Mouse (Mus musculus) 3134 (cell line): ENCODE data around the gene Ppa2.
A peak's percentile ranks its signal among the peaks of the same experiment; 100 is the strongest.

Experiments used
- DNase-seq: peaks from one replicate; pipeline ENCODE4 v3.0.0-alpha.2; 2011; ENCODE audit warnings: low spot score; ENCODE audit not compliant: insufficient read length; ENCODE audit errors: extremely low read depth

Ppa2 gene

GRCm38 (mm10) chr3:133309954-133310808, at the start of gene Ppa2:
Gene Ppa2 (plus strand): TSS chr3:133310110.
- peak; percentile 95 for DNase-seq

- peak; percentile 11 for DNase-seq
Observed at GRCm38 (mm10) chr3:133271887-133272286, 38.0 kb upstream of the Ppa2 start.

GRCm38 (mm10) chr3:133284587-133284986, 25.3 kb upstream of the Ppa2 start:
- no peak for DNase-seq

- DNase-seq: no peak
Observed at GRCm38 (mm10) chr3:133288795-133289194, 21.1 kb upstream of the Ppa2 start.

GRCm38 (mm10) chr3:133304328-133304727, 5.6 kb upstream of the Ppa2 start:
- DNase-seq: no peak

- no peak for DNase-seq
Observed at GRCm38 (mm10) chr3:133308361-133308760, 1.5 kb upstream of the Ppa2 start.

- no peak for DNase-seq
Observed at GRCm38 (mm10) chr3:133309359-133309758, 551 bp upstream of the Ppa2 start.

- DNase-seq: no peak
Observed at GRCm38 (mm10) chr3:133310809-133311179, 884 bp downstream of the Ppa2 start.

- DNase-seq: no peak
Observed at GRCm38 (mm10) chr3:133312331-133312730, 2.4 kb downstream of the Ppa2 start.

GRCm38 (mm10) chr3:133312850-133313249, 2.9 kb downstream of the Ppa2 start:
- DNase-seq: no peak

- DNase-seq: no peak
Observed at GRCm38 (mm10) chr3:133313491-133314199, 3.7 kb downstream of the Ppa2 start.

- peak; percentile 37 for DNase-seq
Observed at GRCm38 (mm10) chr3:133314475-133314874, 4.6 kb downstream of the Ppa2 start.

- DNase-seq: no peak
Observed at GRCm38 (mm10) chr3:133315011-133315410, 5.1 kb downstream of the Ppa2 start.

- DNase-seq: no peak
Observed at GRCm38 (mm10) chr3:133315647-133316046, 5.7 kb downstream of the Ppa2 start.

- DNase-seq: no peak
Observed at GRCm38 (mm10) chr3:133317845-133318244, 7.9 kb downstream of the Ppa2 start.

- DNase-seq: no peak
Observed at GRCm38 (mm10) chr3:133318596-133318995, 8.7 kb downstream of the Ppa2 start.

- no peak for DNase-seq
Observed at GRCm38 (mm10) chr3:133319795-133320194, 9.9 kb downstream of the Ppa2 start.

GRCm38 (mm10) chr3:133320313-133320712, 10.4 kb downstream of the Ppa2 start:
- DNase-seq: no peak

- DNase-seq: no peak
Observed at GRCm38 (mm10) chr3:133321928-133322327, 12.0 kb downstream of the Ppa2 start.

GRCm38 (mm10) chr3:133322552-133322951, 12.6 kb downstream of the Ppa2 start:
- peak; percentile 21 for DNase-seq

GRCm38 (mm10) chr3:133325135-133325534, 15.2 kb downstream of the Ppa2 start:
- DNase-seq: no peak

GRCm38 (mm10) chr3:133328551-133328950, 18.6 kb downstream of the Ppa2 start:
- no peak for DNase-seq
